Mouse (Mus musculus) liver, embryonic 16.5 days (tissue): Measurements from ENCODE around the gene Camkmt. TPM values are rescaled to one million over a fixed set of nuclear protein-coding genes. Genes with fewer than 3 reads are reported as not detected.

Experiments
- ATAC-seq: fragments of 200-750 bp; cut with Nextera tagmentation; 2 replicates; pipeline ENCODE4 v1.8.0; 2017; ENCODE audit warnings: low read depth, mild to moderate bottlenecking, moderate number of reproducible peaks, moderate library complexity
- H3K27ac ChIP-seq: fragments of 300-500 bp; sonication (generic); 2 replicates; pipeline ENCODE4 v1.5.1; 2014; ENCODE audit warnings: mild to moderate bottlenecking, low read length
- H3K27me3 ChIP-seq: fragments of 300-500 bp; sonication (generic); 2 replicates; pipeline ENCODE4 v1.6.1; 2014; ENCODE audit warnings: low read depth, low read length, mixed read lengths; ENCODE audit not compliant: control insufficient read depth, insufficient read depth
- H3K36me3 ChIP-seq: fragments of 300-500 bp; sonication (generic); 2 replicates; pipeline ENCODE4 v1.6.1; 2014; ENCODE audit warnings: mild to moderate bottlenecking; ENCODE audit not compliant: control insufficient read depth, insufficient read depth
- H3K4me1 ChIP-seq: fragments of 300-500 bp; sonication (generic); 2 replicates; pipeline ENCODE4 v1.6.1; 2014; ENCODE audit warnings: low read depth, low read length, mixed read lengths; ENCODE audit not compliant: control insufficient read depth
- H3K4me2 ChIP-seq: fragments of 300-500 bp; sonication (generic); 2 replicates; pipeline ENCODE4 v1.6.1; 2014; ENCODE audit warnings: low read depth, low read length, mixed read lengths
- H3K4me3 ChIP-seq: fragments of 300-500 bp; sonication (generic); 2 replicates; pipeline ENCODE4 v1.5.1; 2014; ENCODE audit warnings: low read depth, mild to moderate bottlenecking, low read length
- H3K9ac ChIP-seq: fragments of 300-500 bp; sonication (generic); 2 replicates; pipeline ENCODE4 v1.6.1; 2014; ENCODE audit warnings: low read depth, low read length
- H3K9me3 ChIP-seq: fragments of 300-500 bp; sonication (generic); replicated peaks from 2 replicates; pipeline ENCODE4 v1.6.1; 2016; ENCODE audit warnings: low read length; ENCODE audit not compliant: control insufficient read depth
- WGBS: fragments of 180-500 bp; shearing (Covaris S2); extraction: QIAGEN DNeasy Blood & Tissue Kit; methylation state at CpG from one replicate; pipeline ENCODE4 v1.1.7; 2014; ENCODE audit not compliant: insufficient replicate concordance; 5-methylcytosine and 5-hydroxymethylcytosine counted together
- polyA plus RNA-seq: library from polyadenylated mRNA; unstranded; fragments of >200 nt; fragmentation: Nextera tagmentation; extraction: Ambion mirVana; gene quantifications from 2 replicates; pipeline ENCODE4 v1.2.1, GENCODE M21; 2015

The Camkmt gene
- 2.7 and 2.9 TPM in 2 replicates for polyA plus RNA-seq

DNA sequence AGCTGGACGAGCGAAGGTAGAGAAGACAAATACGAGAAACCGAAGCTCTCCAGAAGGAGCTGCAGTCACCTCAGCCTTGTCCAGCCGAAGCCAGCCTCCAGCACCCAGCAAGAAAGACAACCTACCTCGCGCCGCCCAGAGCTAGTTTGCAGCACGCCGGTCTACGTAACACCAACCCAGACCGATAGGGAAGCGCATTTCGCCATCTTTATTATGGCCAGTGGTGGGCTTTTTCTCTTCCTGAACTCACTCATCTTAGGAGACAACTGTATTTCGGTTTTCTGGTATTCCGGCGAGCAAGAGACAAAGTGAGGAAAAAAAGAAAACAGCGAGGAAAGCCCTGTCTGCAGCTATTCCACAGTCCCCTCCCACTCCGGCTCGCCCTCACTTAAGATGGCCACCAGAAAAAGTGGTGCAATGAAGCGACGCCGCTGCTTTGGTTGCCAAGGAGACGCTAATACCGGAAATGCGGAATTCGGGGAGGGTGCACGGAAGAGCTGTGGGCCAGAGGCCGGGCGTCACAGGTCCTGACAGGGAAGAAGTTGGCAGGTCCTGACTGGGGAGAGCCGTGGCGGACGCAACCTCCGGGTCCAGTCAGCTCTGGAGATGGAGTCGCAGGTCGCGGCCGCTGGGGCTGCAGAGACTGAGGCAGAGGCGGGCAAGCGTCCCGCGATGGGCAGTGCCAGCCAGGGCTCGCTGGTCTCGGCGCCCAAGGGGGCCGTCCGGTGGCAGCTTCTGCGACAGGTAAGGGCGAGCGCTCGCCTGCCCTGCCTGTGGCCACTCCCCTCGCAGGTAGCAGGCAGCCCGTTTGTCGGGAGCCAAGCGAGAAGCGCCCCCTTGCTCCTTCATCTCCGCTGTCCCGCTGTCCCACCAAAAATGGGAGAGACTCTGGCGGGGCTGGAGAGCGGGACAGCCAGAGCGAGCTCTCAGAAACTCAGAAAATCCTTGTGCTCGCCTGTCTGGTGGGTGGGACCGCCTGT lies at the start of gene Camkmt, which contains the start of gene Prepl:
Camkmt (plus strand) TSS at position 433 of the 980 bp plus-strand sequence.
Prepl (minus strand) TSS at position 122 of the 980 bp plus-strand sequence.
- Histone ChIP-seq H3K4me2 (peak within 1 kb of the TSS; percentile 91), H3K4me1 (peaks cover 11% of the 10 kb centered on the region), H3K4me3 (peak within 1 kb of the TSS; percentile 86), H3K36me3 (no peaks in the 10 kb centered on the region), H3K27me3 (no peaks in the 10 kb centered on the region), H3K9me3 (no peaks in the 10 kb centered on the region), H3K9ac (peak within 1 kb of the TSS; percentile 78), H3K27ac (peak within 1 kb of the TSS; percentile 78)
- peak; percentile 98 for ATAC-seq
- under 1% methylated on average over 63 of the region's 63 CpGs for WGBS

- Histone ChIP-seq H3K4me1 (peaks cover 3% of the 10 kb centered on the region), H3K27me3 (no peaks in the 10 kb centered on the region), H3K27ac (peak overlapping the region; percentile 71), H3K4me3 (no peak overlapping the region), H3K36me3 (no peaks in the 10 kb centered on the region), H3K9ac (no peak overlapping the region), H3K4me2 (no peak overlapping the region), H3K9me3 (no peaks in the 10 kb centered on the region)
- 56% methylated on average over 7 of the region's 7 CpGs for WGBS
- peak; percentile 52 for ATAC-seq
Measured at GRCm38 (mm10) chr17:85040913-85041312, 49.4 kb upstream of the Camkmt start.

- 63% methylated on average over 6 of the region's 6 CpGs for WGBS
- no peaks in the 10 kb centered on the region for H3K27me3 ChIP-seq
- no peaks in the 10 kb centered on the region for H3K36me3 ChIP-seq
- H3K4me1 ChIP-seq: peaks cover 3% of the 10 kb centered on the region
- H3K27ac ChIP-seq: peak overlapping the region; percentile 75
- 0 out of 2 replicates have a peak, but pooled peaks have one; percentile 10 for ATAC-seq
- no peak overlapping the region for H3K9ac ChIP-seq
- H3K4me3 ChIP-seq: no peak overlapping the region
- H3K4me2 ChIP-seq: no peak overlapping the region
- no peaks in the 10 kb centered on the region for H3K9me3 ChIP-seq
Measured at GRCm38 (mm10) chr17:85042419-85042818, 47.9 kb upstream of the Camkmt start.

GRCm38 (mm10) chr17:85043404-85043816 lies 46.9 kb upstream of the Camkmt start:
- Histone ChIP-seq H3K9me3 (no peaks in the 10 kb centered on the region), H3K27me3 (no peaks in the 10 kb centered on the region), H3K36me3 (no peaks in the 10 kb centered on the region), H3K27ac (peak overlapping the region; percentile 75), H3K4me2 (no peak overlapping the region), H3K9ac (no peak overlapping the region), H3K4me1 (peaks cover 3% of the 10 kb centered on the region), H3K4me3 (no peak overlapping the region)
- peak; percentile 53 for ATAC-seq
- 53% methylated on average over 6 of the region's 6 CpGs for WGBS

DNA sequence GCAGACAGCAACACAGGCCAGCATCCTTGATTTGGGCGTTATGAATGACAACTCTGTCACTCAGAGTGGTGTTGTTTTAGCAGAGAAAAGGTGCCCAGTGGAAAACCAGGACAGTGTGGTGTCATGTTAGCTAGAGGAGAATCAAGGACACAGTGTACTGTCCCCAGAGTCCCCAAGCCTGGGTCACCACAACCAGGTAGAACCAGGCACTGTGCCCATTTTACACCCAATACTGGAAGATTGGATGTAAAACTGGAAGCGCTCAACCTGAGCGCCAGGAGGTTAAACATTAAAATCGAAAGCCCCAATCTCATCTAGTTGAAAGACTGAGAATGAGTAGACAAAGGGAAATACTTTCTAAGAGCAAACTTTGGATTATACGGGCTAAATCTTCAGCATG lies 45.9 kb upstream of the Camkmt start:
- H3K36me3 ChIP-seq: no peaks in the 10 kb centered on the region
- 70% methylated on average over 5 of the region's 5 CpGs for WGBS
- ATAC-seq: no peak

GRCm38 (mm10) chr17:85045160-85045559 lies 45.2 kb upstream of the Camkmt start:
- WGBS: 75% methylated on average over 12 of the region's 12 CpGs

More for the DNA sequence above, 45.9 kb upstream of the Camkmt start:
- no peaks in the 10 kb centered on the region for H3K9me3 ChIP-seq
- no peak overlapping the region for H3K4me3 ChIP-seq
- H3K27ac ChIP-seq: 0 out of 2 replicates have a peak overlapping the region, but pooled peaks have one; percentile 26
- no peak overlapping the region for H3K9ac ChIP-seq
- H3K4me1 ChIP-seq: peaks cover 3% of the 10 kb centered on the region
- no peaks in the 10 kb centered on the region for H3K27me3 ChIP-seq
- no peak overlapping the region for H3K4me2 ChIP-seq

DNA sequence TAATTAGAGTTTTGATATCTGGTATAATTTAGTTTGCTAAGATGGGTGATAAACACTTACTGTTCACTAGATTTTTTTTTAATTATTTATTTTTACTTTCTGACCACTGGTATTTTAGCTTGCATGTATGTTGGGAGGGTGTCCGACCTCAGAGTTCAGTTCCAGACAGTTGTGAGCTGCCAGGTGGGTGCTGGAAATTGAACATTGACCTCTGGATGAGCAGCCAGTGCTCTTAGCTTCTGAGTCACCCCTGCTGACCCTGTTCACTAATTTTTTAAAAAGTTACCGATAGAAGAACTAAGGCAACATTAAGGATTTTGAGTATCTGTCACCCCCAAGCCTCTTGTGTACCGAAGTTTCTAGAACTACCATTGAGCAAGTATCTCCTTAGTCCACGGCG lies 42.0 kb upstream of the Camkmt start:
- Histone ChIP-seq H3K36me3 (no peaks in the 10 kb centered on the region), H3K9me3 (no peaks in the 10 kb centered on the region), H3K4me3 (no peak overlapping the region), H3K27me3 (no peaks in the 10 kb centered on the region), H3K9ac (no peak overlapping the region), H3K4me2 (no peak overlapping the region), H3K27ac (no peak overlapping the region), H3K4me1 (no peaks in the 10 kb centered on the region; the same call in 1 of the 2 replicates)
- 70% methylated on average over 5 of the region's 5 CpGs for WGBS
- no peak for ATAC-seq

More at GRCm38 (mm10) chr17:85045160-85045559, 45.2 kb upstream of the Camkmt start:
- no peak for ATAC-seq
- H3K27me3 ChIP-seq: no peaks in the 10 kb centered on the region
- no peak overlapping the region for H3K4me3 ChIP-seq
- H3K9ac ChIP-seq: no peak overlapping the region
- no peaks in the 10 kb centered on the region for H3K9me3 ChIP-seq
- H3K36me3 ChIP-seq: no peaks in the 10 kb centered on the region
- H3K27ac ChIP-seq: no peak overlapping the region
- no peak overlapping the region for H3K4me2 ChIP-seq
- peaks cover 3% of the 10 kb centered on the region for H3K4me1 ChIP-seq

DNA sequence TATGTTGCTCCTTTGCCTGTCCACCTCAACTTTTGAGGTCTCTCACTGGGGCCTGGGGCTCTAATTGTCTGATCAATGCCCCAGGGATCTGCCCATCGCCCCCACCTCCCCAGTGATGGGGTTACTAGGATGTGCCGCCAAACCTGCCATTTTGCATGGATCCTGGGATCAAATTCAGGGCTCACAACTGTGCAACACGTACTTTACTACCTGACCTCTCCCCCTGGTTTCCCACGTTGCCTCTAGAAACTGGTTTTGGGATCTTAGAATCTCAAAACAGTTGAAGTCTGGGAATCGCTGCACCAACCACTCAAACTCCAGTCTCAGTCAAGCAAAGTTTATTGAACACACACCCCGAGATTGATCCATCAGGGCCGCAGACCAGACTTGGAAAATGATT lies 32.1 kb upstream of the Camkmt start:
- no peak overlapping the region for H3K4me3 ChIP-seq
- no peak overlapping the region for H3K4me2 ChIP-seq
- ATAC-seq: no peak
- H3K9ac ChIP-seq: no peak overlapping the region
- H3K9me3 ChIP-seq: no peaks in the 10 kb centered on the region
- WGBS: 64% methylated on average over 7 of the region's 7 CpGs
- H3K27ac ChIP-seq: no peak overlapping the region
- no peaks in the 10 kb centered on the region for H3K27me3 ChIP-seq
- H3K36me3 ChIP-seq: no peaks in the 10 kb centered on the region
- H3K4me1 ChIP-seq: no peaks in the 10 kb centered on the region

GRCm38 (mm10) chr17:85059136-85059535 lies 31.2 kb upstream of the Camkmt start:
- no peak overlapping the region for H3K9ac ChIP-seq
- no peak overlapping the region for H3K4me2 ChIP-seq
- H3K36me3 ChIP-seq: no peaks in the 10 kb centered on the region
- no peaks in the 10 kb centered on the region for H3K4me1 ChIP-seq
- H3K9me3 ChIP-seq: no peaks in the 10 kb centered on the region
- H3K27ac ChIP-seq: no peak overlapping the region
- no peaks in the 10 kb centered on the region for H3K27me3 ChIP-seq
- 79% methylated on average over 6 of the region's 6 CpGs for WGBS
- H3K4me3 ChIP-seq: no peak overlapping the region
- ATAC-seq: no peak
